Mouse (Mus musculus) neutrophil, adult 5-6 weeks (primary cell): ENCODE data around the gene Caln1. TPM values are rescaled to one million over a fixed set of nuclear protein-coding genes. Genes with fewer than 3 reads are reported as not detected.

ENCODE experiments used
- ATAC-seq: fragments of 151-379, 151-347 bp; 2 replicates; pipeline ENCODE4 v1.8.0; 2017; ENCODE audit warnings: mild to moderate bottlenecking, moderate TSS enrichment; ENCODE audit not compliant: insufficient number of reproducible peaks, poor library complexity, low FRiP score, severe bottlenecking; ENCODE audit errors: extremely low read depth
- total RNA-seq: library from RNA; stranded (forward); fragments of 200-1000 nt; gene quantifications from 2 replicates; pipeline ENCODE4 v1.2.3, GENCODE M21; 2017

The Caln1 gene
- total RNA-seq, 1 experiment from 2014 or later, result not detected

DNA sequence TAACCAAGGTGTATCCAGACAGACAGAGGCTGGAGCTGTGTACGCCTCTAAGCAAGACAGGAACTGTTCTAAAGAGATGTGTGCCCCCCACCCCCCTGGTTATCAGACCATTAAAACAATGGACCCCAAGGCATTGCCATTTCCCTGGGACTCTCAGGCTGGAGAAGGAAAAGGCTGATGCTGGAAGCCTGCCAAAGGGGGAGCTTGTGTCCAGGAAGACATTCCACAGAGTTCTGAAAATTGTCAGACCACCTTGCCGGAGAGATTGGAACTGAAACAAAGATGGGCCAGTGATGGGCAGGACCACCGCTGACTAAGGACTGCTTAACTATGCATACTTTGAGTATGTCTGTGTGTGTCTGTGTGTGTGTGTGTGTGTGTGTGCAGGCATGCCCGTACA, 480.4 kb downstream of the Caln1 start:
- ATAC-seq, result no peak

DNA sequence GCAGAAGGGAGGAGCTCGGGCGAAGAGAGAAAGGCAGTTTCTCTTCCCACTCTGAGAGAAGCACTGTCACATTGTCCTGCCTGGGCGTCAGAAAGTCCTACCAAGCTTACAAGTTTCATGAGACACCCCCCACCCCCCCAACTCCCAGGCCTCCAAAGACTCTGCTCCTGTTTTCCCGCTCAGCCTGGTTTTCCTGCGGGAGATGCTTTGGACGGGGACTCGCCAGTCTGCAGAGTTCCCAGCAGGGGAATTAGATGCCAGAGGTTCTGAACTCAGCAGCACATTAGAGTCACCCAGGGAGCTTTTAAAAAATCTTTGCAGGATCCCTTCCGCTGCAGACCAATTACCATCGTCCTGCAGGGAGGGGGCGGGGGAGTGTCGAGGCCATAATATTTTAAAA, 482.9 kb downstream of the Caln1 start:
- ATAC-seq, result no peak

DNA sequence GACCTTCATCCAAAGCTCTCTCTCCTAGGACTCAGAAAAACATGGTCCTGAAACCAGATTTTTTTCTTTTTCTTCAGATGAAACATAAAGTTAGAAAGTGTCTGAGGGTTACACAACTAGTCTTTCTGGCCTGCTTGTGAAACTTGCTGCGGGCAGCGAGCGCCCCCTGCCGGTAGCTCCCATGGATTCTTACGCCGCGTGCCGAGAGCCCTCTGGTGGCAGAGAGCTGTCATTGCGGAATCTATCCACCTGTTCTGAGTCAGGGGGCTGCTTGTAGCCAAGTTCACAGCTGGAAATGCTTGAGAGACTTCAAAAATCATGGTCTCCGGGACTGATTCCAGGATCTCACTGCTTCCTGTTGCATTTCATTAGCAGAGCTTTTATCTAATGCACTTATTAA, 484.1 kb downstream of the Caln1 start:
- ATAC-seq, result peak; percentile 57

DNA sequence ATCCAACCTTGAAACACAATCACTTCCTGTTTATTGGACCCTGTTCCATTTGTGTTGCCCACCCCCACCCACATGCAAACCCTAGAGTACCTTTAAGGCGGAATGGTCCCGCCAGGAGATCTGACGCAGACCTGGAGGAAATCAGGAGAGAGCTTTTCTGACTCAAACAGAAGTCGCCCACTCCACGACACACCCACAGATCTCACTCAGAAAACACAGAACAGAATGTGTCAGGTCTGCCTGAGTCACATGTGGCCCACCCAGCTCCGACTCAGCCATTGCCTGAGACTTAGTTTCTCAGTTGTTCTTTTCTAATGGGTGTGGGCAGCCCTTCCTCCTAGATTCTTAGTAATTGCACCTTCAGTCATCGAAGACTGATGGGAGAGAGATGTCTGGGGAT, 485.2 kb downstream of the Caln1 start:
- ATAC-seq, result no peak

DNA sequence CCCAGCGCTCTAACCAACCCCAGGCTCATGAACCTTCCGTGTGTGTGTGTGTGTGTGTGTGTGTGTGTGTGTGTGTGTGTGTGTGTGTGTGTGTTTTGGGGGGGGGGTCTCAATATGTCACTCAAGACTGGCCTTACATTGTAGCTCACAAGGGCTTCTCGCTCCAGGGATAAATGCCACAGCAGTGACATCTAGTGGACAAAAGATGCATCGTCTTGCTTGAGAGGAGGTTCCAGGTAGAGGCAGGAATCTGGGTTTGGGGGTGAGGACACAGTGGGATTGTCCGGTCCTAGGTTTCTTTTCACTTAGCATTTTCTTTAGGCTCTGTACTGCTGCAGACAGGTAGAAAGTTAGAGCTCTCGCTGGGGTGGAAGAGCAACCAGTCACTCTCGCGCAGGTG, 488.9 kb downstream of the Caln1 start:
- no peak for ATAC-seq

DNA sequence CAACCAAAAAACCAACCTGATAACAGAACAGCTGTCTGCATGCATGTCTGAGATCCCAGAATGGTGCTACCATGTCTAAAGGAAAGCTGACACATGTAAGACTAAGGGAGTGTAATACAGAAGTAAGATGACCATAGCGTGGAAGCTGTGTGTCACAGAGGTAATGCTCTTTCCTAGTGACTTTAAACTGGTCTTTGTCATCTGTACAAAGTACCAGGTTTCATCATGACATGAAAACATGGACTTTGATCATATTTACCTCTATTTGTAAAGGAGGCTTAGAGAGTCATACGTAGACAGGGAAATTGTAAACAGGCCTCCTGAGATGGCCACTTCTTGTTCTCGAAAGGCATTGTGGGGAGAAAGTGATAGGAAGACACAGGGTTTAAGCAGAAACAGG, 489.5 kb downstream of the Caln1 start:
- no peak for ATAC-seq

DNA sequence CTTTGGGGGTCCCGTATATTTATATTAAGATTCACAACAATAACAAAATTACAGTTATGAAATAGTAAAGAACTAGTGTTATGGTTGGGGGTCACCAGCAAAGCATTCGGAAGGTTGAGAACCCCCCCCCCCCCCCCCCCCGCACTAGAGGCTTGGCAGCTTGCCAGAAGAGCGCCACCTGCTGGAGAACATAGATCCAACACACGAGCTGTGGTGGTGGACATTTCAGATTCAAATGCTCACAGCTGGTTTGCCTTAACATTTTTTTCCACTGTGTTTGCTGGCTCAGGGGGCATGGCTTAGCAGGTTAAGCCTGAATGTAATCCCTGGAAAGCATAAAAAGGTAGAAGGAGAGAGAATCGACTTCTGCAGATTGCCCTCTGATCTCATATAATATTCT, 490.5 kb downstream of the Caln1 start:
- ATAC-seq, result no peak

DNA sequence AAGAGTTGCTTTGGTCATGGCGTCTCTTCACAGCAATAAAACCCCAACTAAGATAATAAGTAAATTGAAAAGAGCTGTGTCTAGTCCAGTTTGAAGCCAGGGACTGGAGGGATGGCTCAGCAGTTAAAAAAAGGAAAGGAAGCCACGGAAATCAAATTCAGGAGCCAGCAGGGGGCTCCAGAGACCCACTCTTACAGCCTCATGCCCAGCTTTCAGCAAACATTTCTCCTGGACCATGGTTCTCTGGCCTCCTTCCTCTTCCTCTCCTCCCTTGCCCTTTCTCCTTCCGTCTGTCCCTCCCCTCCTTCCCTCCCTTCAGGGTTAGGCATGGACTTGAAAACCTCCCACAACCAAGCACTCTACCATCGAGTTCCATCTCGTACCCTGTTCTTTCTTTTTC, 493.0 kb downstream of the Caln1 start:
- ATAC-seq, result no peak

DNA sequence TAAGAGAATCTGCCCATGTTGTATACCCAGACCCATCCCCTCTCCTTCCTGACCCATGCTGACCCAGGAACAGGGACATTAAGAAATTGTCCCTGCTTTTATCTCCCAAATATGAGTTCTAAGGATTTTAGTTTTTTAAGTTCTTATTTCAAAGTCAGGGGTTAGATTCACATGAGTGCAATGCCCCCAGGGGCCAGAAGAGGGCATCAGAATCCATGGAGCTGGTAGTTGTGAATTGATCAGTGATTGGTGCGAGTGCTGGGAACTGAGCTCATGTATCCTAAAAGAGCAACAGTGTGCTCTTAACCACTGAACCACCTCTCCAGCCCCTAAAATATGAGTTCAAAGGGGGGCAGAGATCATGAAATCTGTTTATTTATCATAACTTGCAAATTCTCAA, 500.6 kb downstream of the Caln1 start:
- ATAC-seq, result no peak

DNA sequence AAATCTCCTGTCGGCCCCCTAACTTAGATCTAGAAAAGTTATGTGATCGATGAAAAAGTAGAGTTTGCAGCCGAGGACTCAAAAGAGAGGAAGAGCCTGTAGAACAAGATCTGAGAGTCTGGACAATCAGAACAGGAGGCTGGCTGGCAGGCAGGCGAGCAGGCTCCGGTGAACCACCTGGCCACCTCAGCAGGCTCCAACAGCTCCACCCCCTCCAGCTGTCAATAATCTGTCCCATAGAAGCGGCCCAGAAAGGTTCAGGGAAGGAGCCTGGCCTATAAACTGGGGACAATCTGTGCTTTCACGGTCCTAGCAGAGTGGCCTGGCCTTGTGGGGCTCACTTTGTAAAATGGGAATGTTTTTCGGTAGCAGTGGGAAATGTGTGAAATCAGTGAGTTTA, 501.8 kb downstream of the Caln1 start:
- ATAC-seq, result no peak

DNA sequence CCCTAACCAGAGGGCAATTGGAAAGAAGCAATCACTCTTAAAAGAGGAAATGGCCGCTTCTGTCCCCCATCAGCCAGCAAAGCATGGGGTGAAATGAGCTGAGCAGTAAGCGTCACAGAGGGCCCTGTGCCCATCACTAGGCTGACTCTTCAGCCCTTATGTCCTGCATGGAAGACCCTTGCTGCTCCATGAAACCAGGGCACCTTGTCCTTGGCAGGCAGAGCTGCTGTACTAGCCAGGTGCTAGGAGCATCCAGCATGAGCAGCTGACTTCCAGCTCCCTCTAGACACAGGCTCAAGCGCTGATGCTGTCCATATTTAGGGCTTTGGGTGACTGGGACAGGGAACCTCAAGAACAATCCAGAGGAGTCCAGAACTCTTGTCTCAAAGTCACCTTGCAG, 506.1 kb downstream of the Caln1 start:
- no peak for ATAC-seq

DNA sequence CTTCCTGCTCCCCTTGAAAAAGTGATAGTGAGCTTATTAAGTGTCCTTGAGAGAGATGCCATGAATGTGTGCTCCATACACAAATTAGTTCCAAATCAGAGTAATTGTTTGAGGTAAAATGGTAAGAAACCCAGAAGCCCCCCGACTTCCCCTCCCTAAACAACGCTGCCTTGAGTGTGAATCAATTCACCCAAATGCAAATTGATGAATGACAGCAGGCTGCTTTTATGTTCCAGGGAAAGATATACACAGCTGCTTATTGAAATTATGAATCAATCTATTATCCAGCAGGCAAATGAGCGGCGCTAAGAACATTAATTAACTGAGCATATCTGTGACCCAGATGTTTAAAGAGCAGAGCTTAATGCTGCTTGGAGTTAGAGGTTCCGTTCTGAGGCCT, 511.1 kb downstream of the Caln1 start:
- no peak for ATAC-seq

DNA sequence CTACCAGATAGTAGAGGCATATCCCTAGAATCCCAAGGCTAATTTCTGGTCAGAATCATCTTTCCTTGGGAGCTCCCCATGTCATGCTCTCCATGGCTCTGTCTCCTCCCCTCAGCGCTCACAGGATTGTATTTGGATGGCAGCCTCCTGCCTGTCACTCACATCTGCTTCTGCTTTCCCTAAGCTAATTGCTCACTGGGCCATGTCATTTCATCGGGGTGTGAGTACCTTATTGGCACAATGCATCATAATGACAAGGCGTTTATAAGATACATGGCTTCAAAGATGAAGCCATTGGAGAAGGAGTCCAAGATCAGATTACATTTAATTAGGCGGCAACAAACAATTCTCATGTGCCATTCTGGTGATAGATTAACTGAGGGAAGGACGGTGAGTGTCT, 522.5 kb downstream of the Caln1 start:
- no peak for ATAC-seq

DNA sequence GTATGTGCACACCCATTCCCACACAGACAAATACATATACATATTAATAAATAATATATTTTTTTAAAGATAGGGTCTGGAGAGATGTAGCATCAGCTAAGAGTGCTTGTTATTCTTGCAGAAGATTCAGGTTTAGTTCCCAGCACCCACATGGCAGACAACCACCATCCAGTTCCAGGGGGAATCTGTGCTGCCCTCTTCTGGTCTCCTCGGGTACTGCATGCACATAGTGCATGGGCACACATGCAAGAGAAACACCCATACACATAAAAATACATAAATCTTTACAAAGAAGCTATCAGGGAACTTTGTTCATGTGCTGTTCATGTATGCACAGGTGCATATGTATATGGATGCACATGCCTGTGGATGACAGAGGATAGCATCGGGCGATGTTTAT, 526.7 kb downstream of the Caln1 start:
- no peak for ATAC-seq

Other genes starting within 250 kb of the Caln1 start
- gene Kctd7, start 224.6 kb upstream of the Caln1 start, total RNA-seq, result 3.0 and 5.3 TPM in 2 replicates
- 52.1 and 58.2 TPM in 2 replicates for gene Rabgef1, start 197.7 kb upstream of the Caln1 start, total RNA-seq
- gene Tmem248, start 152.4 kb upstream of the Caln1 start, total RNA-seq, result 32.9 and 34.9 TPM in 2 replicates
- 114 and 118 TPM in 2 replicates for gene Sbds, start 113.9 kb upstream of the Caln1 start, total RNA-seq
- gene Tyw1, start 113.8 kb upstream of the Caln1 start, total RNA-seq, result 21.2 and 23.5 TPM in 2 replicates
- gene A330070K13Rik, start 15.2 kb downstream of the Caln1 start, total RNA-seq, result not detected in 2 replicates